Mouse (Mus musculus): Measurements from ENCODE around the gene Ceacam16. TPM values are rescaled to one million over a fixed set of nuclear protein-coding genes. Genes with fewer than 3 reads are reported as not detected.

Gene Ceacam16
- total and polyA plus RNA-seq, 2 experiments from 2014 or later, result 0.90 TPM; not detected in 1

GRCm38 (mm10) chr7:19822604-19823058, 38.5 kb downstream of the Ceacam16 start, which contains the start of gene Bcl3:
Gene Bcl3 (minus strand): TSS chr7:19822770.
- no peak for DNase-seq (ENCODE audit: low spot score)
- Histone ChIP-seq H3K27ac (ENCODE audit: low read depth, low read length) (no peak within 1 kb of the TSS), H3K4me3 (ENCODE audit: low read depth, low read length) (peak within 1 kb of the TSS; percentile 30), H3K4me1 (ENCODE audit: insufficient read depth, low read length) (no peaks in the 10 kb centered on the region), H3K9me3 (ENCODE audit: low read length) (no peaks in the 10 kb centered on the region), H3K4me2 (ENCODE audit: low read depth, low read length, poor library complexity, severe bottlenecking) (peak within 1 kb of the TSS; percentile 56), H3K36me3 (ENCODE audit: insufficient read depth, low read length) (no peaks in the 10 kb centered on the region), H3K27me3 (ENCODE audit: insufficient read depth, low read length) (peaks cover 26% of the 10 kb centered on the region), H3K9ac (replicated peaks; ENCODE audit: low read length, poor library complexity, severe bottlenecking) (peak within 1 kb of the TSS; percentile 8; the same call in 1 of the 2 replicates)
- ATAC-seq (ENCODE audit: low FRiP score), result no peak
- 1% methylated on average over 19 of the region's 42 CpGs for WGBS
- TF ChIP-seq CTCF (IDR thresholded peaks at IDR 0.05), result no peak

- no peak for ATAC-seq (ENCODE audit: low FRiP score)
- H3K27me3 ChIP-seq (ENCODE audit: insufficient read depth, low read length), result peaks cover 26% of the 10 kb centered on the region
- H3K9ac ChIP-seq (replicated peaks; ENCODE audit: low read length, poor library complexity, severe bottlenecking), result peak overlapping the region; percentile 8; the same call in 1 of the 2 replicates
- no peak for TF ChIP-seq CTCF (IDR thresholded peaks at IDR 0.05)
- no peak for DNase-seq (ENCODE audit: low spot score)
- no peaks in the 10 kb centered on the region for H3K9me3 ChIP-seq (ENCODE audit: low read length)
- WGBS, result 9% methylated on average over 10 of the region's 20 CpGs
- peak overlapping the region; percentile 30 for H3K4me3 ChIP-seq (ENCODE audit: low read depth, low read length)
- no peak overlapping the region for H3K27ac ChIP-seq (ENCODE audit: low read depth, low read length)
- peaks cover 1% of the 10 kb centered on the region; the same call in 1 of the 2 replicates for H3K4me1 ChIP-seq (ENCODE audit: insufficient read depth, low read length)
- peak overlapping the region; percentile 56 for H3K4me2 ChIP-seq (ENCODE audit: low read depth, low read length, poor library complexity, severe bottlenecking)
- H3K36me3 ChIP-seq (ENCODE audit: insufficient read depth, low read length), result no peaks in the 10 kb centered on the region
Measured at GRCm38 (mm10) chr7:19822193-19822592, 38.9 kb downstream of the Ceacam16 start.

GRCm38 (mm10) chr7:19821633-19822032, 39.5 kb downstream of the Ceacam16 start:
- no peak overlapping the region for H3K27ac ChIP-seq (ENCODE audit: low read depth, low read length)
- no peak overlapping the region for H3K4me3 ChIP-seq (ENCODE audit: low read depth, low read length)
- no peak overlapping the region for H3K9ac ChIP-seq (replicated peaks; ENCODE audit: low read length, poor library complexity, severe bottlenecking)
- H3K36me3 ChIP-seq (ENCODE audit: insufficient read depth, low read length), result no peaks in the 10 kb centered on the region
- no peak for TF ChIP-seq CTCF (IDR thresholded peaks at IDR 0.05)
- 66% methylated on average over 7 of the region's 7 CpGs for WGBS
- H3K27me3 ChIP-seq (ENCODE audit: insufficient read depth, low read length), result peaks cover 26% of the 10 kb centered on the region
- H3K4me2 ChIP-seq (ENCODE audit: low read depth, low read length, poor library complexity, severe bottlenecking), result no peak overlapping the region
- peaks cover 4% of the 10 kb centered on the region; the same call in 1 of the 2 replicates for H3K4me1 ChIP-seq (ENCODE audit: insufficient read depth, low read length)
- no peaks in the 10 kb centered on the region for H3K9me3 ChIP-seq (ENCODE audit: low read length)
- no peak for DNase-seq (ENCODE audit: low spot score)
- no peak for ATAC-seq (ENCODE audit: low FRiP score)

GRCm38 (mm10) chr7:19820347-19821048, 40.6 kb downstream of the Ceacam16 start:
- Histone ChIP-seq H3K4me3 (ENCODE audit: low read depth, low read length) (no peak overlapping the region), H3K9me3 (ENCODE audit: low read length) (no peaks in the 10 kb centered on the region), H3K4me2 (ENCODE audit: low read depth, low read length, poor library complexity, severe bottlenecking) (no peak overlapping the region), H3K27ac (ENCODE audit: low read depth, low read length) (no peak overlapping the region), H3K36me3 (ENCODE audit: insufficient read depth, low read length) (no peaks in the 10 kb centered on the region), H3K27me3 (ENCODE audit: insufficient read depth, low read length) (peaks cover 26% of the 10 kb centered on the region), H3K4me1 (ENCODE audit: insufficient read depth, low read length) (peaks cover 6% of the 10 kb centered on the region; the same call in 1 of the 2 replicates), H3K9ac (replicated peaks; ENCODE audit: low read length, poor library complexity, severe bottlenecking) (no peak overlapping the region)
- no peak; the same call in 1 of the 2 replicates for TF ChIP-seq CTCF (IDR thresholded peaks at IDR 0.05)
- ATAC-seq (ENCODE audit: low FRiP score) (no peak), DNase-seq (ENCODE audit: low spot score) (no peak)
- WGBS, result 77% methylated on average over 3 of the region's 3 CpGs

- Histone ChIP-seq H3K4me3 (ENCODE audit: low read depth, low read length) (no peak overlapping the region), H3K36me3 (ENCODE audit: insufficient read depth, low read length) (no peaks in the 10 kb centered on the region), H3K27ac (ENCODE audit: low read depth, low read length) (no peak overlapping the region), H3K4me1 (ENCODE audit: insufficient read depth, low read length) (peaks cover 6% of the 10 kb centered on the region; the same call in 1 of the 2 replicates), H3K9ac (replicated peaks; ENCODE audit: low read length, poor library complexity, severe bottlenecking) (no peak overlapping the region), H3K27me3 (ENCODE audit: insufficient read depth, low read length) (peaks cover 23% of the 10 kb centered on the region), H3K9me3 (ENCODE audit: low read length) (no peaks in the 10 kb centered on the region), H3K4me2 (ENCODE audit: low read depth, low read length, poor library complexity, severe bottlenecking) (no peak overlapping the region)
- 90% methylated on average over 7 of the region's 7 CpGs for WGBS
- TF ChIP-seq CTCF (IDR thresholded peaks at IDR 0.05), result no peak
- DNase-seq (ENCODE audit: low spot score), result no peak
- ATAC-seq (ENCODE audit: low FRiP score), result no peak
Measured at GRCm38 (mm10) chr7:19818875-19819274, 42.2 kb downstream of the Ceacam16 start.

GRCm38 (mm10) chr7:19818440-19818839, 42.7 kb downstream of the Ceacam16 start:
- Histone ChIP-seq H3K4me1 (ENCODE audit: insufficient read depth, low read length) (peaks cover 6% of the 10 kb centered on the region; the same call in 1 of the 2 replicates), H3K9ac (replicated peaks; ENCODE audit: low read length, poor library complexity, severe bottlenecking) (no peak overlapping the region), H3K27me3 (ENCODE audit: insufficient read depth, low read length) (peaks cover 18% of the 10 kb centered on the region), H3K4me3 (ENCODE audit: low read depth, low read length) (no peak overlapping the region), H3K36me3 (ENCODE audit: insufficient read depth, low read length) (no peaks in the 10 kb centered on the region), H3K9me3 (ENCODE audit: low read length) (no peaks in the 10 kb centered on the region), H3K27ac (ENCODE audit: low read depth, low read length) (no peak overlapping the region), H3K4me2 (ENCODE audit: low read depth, low read length, poor library complexity, severe bottlenecking) (no peak overlapping the region)
- DNase-seq (ENCODE audit: low spot score) (no peak), ATAC-seq (ENCODE audit: low FRiP score) (no peak)
- no peak for TF ChIP-seq CTCF (IDR thresholded peaks at IDR 0.05)
- WGBS, result 89% methylated on average over 5 of the region's 5 CpGs
